Mouse (Mus musculus) adrenal gland, postnatal 25 days (tissue): ENCODE results near the gene Pou4f2. TPM values are rescaled to one million over a fixed set of nuclear protein-coding genes. Genes with fewer than 3 reads are reported as not detected.

Experiments
- DNase-seq: peaks from one replicate; pipeline ENCODE4 v3.0.0; 2021; ENCODE audit warnings: mixed read lengths
- total RNA-seq: library from RNA; stranded (reverse); gene quantifications from 2 replicates; pipeline ENCODE4 v1.2.3, GENCODE M21; 2021

Gene Pou4f2
- total RNA-seq, 1 experiment from 2014 or later = not detected

DNA sequence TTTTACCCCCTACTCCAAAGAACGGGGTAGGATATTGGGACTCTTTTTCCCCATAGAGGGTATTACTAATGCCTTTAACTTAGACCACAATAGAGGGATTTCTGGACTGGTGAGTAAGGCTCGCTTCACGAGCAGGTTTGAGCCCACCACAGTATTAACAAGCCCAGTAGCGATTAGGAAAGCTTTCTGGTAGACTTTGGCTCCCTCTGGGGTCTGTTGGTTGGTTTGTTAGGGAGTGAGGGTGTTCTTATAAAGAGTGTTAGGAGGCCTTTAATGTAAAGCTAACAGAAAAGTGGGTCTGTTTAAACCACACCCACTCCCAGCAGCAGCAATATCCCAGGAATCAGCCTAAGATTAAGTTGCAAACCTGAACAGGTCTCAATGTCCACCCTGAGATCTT, 17.2 kb downstream of the Pou4f2 start:
- no peak for DNase-seq

DNA sequence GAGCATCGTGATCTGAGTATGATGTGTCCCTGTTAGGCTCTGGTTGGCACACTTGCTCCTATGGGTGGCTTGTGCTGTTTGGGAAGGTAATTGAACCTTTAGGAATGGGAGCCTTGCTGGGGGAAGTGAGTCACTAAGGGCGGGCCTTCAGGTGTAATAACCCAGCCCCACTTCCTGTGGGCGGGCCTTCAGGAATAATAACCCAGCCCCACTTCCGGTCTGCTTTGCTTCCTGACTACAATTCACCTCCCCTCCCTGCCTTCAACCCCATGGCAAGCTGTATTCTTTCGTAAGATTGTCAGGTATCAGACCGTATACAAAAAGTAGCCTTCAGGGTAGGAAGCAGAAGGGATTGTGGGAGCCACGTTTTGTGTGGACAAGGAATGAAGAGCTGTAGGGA, 45.7 kb downstream of the Pou4f2 start:
- no peak for DNase-seq

Other genes starting within 250 kb of the Pou4f2 start
- gene Ttc29, start 223.3 kb downstream of the Pou4f2 start, total RNA-seq = not detected in 2 replicates
- gene Rbmxl1, start 72.3 kb upstream of the Pou4f2 start, total RNA-seq = 49.8 and 52.9 TPM in 2 replicates
- 20.6 and 22.9 TPM in 2 replicates for gene Slc10a7, start 72.7 kb upstream of the Pou4f2 start, total RNA-seq